Mouse (Mus musculus) intestine, embryonic 16.5 days (tissue): ENCODE data around the gene Sorbs1. TPM values are rescaled to one million over a fixed set of nuclear protein-coding genes. Genes with fewer than 3 reads are reported as not detected.

Source experiments
- ATAC-seq: fragments of 200-750 bp; cut with Nextera tagmentation; 2 replicates; pipeline ENCODE4 v1.8.0; 2017; ENCODE audit warnings: moderate TSS enrichment, moderate library complexity
- H3K27ac ChIP-seq: fragments of 300-500 bp; sonication (generic); 2 replicates; pipeline ENCODE4 v1.5.1; 2014; ENCODE audit warnings: mild to moderate bottlenecking, low read length
- H3K27me3 ChIP-seq: fragments of 300-500 bp; sonication (generic); replicated peaks from 2 replicates; pipeline ENCODE4 v1.6.1; 2014; ENCODE audit warnings: low read length, control low read depth, mixed read lengths; ENCODE audit not compliant: control insufficient read depth, insufficient read depth
- H3K36me3 ChIP-seq: fragments of 300-500 bp; sonication (generic); 2 replicates; pipeline ENCODE4 v1.6.1; 2014; ENCODE audit warnings: low read length, control low read depth; ENCODE audit not compliant: control insufficient read depth, insufficient read depth
- H3K4me1 ChIP-seq: fragments of 300-500 bp; sonication (generic); 2 replicates; pipeline ENCODE4 v1.6.1; 2014; ENCODE audit warnings: low read length, control low read depth, mixed read lengths; ENCODE audit not compliant: control insufficient read depth, insufficient read depth
- H3K4me2 ChIP-seq: fragments of 300-500 bp; sonication (generic); 2 replicates; pipeline ENCODE4 v1.6.1; 2014; ENCODE audit warnings: low read depth, low read length, control low read depth
- H3K4me3 ChIP-seq: fragments of 300-500 bp; sonication (generic); 2 replicates; pipeline ENCODE4 v1.5.1; 2014; ENCODE audit warnings: mild to moderate bottlenecking, low read length
- H3K9ac ChIP-seq: fragments of 300-500 bp; sonication (generic); 2 replicates; pipeline ENCODE4 v1.6.1; 2014; ENCODE audit warnings: low read depth, low read length
- H3K9me3 ChIP-seq: fragments of 300-500 bp; sonication (generic); 2 replicates; pipeline ENCODE4 v1.6.1; 2016; ENCODE audit warnings: low read length, control low read depth; ENCODE audit not compliant: control insufficient read depth
- WGBS: fragments of 180-500 bp; shearing (Covaris S2); extraction: QIAGEN DNeasy Blood & Tissue Kit; methylation state at CpG from one replicate; pipeline ENCODE4 v1.1.7; 2014; 5-methylcytosine and 5-hydroxymethylcytosine counted together
- polyA plus RNA-seq: library from polyadenylated mRNA; unstranded; fragments of >200 nt; fragmentation: Nextera tagmentation; extraction: Ambion mirVana; gene quantifications from 2 replicates; pipeline ENCODE4 v1.2.1, GENCODE M21; 2015

The Sorbs1 gene
- polyA plus RNA-seq, 1 experiment from 2014 or later: 84.3 TPM

GRCm38 (mm10) chr19:40246646-40247267 lies 266.8 kb downstream of the Sorbs1 start:
- Histone ChIP-seq H3K9me3 (no peaks in the 10 kb centered on the region), H3K27me3 (no peaks in the 10 kb centered on the region), H3K36me3 (no peaks in the 10 kb centered on the region), H3K27ac (peak overlapping the region; percentile 3; the same call in 1 of the 2 replicates), H3K4me3 (no peak overlapping the region), H3K9ac (no peak overlapping the region), H3K4me2 (no peak overlapping the region), H3K4me1 (peaks cover 5% of the 10 kb centered on the region; the same call in 1 of the 2 replicates)
- 83% methylated on average over 7 of the region's 7 CpGs for WGBS
- ATAC-seq: peak; percentile 69

Other genes starting within 250 kb of the Sorbs1 start
- 217 and 222 TPM in 2 replicates for gene Pdlim1, start 241.9 kb downstream of the Sorbs1 start, polyA plus RNA-seq
- gene Aldh18a1, start 74.7 kb upstream of the Sorbs1 start, polyA plus RNA-seq: 299 and 355 TPM in 2 replicates
- 10.6 and 11.7 TPM in 2 replicates for gene Tctn3, start 98.5 kb upstream of the Sorbs1 start, polyA plus RNA-seq
- 7.5 and 7.6 TPM in 2 replicates for gene Entpd1, start 98.6 kb upstream of the Sorbs1 start, polyA plus RNA-seq
- gene Cc2d2b, start 235.0 kb upstream of the Sorbs1 start, polyA plus RNA-seq: not detected in 2 replicates